Mouse (Mus musculus) erythroblast, embryonic 14.5 days (primary cell): ENCODE results near the gene Sept5.

Source experiments
- GATA1 ChIP-seq: IDR thresholded peaks from 2 replicates; pipeline ENCODE4 v1.6.1; 2012; ENCODE audit warnings: low read length, inconsistent platforms, mixed read lengths
- TAL1 ChIP-seq: IDR thresholded peaks from 3 replicates; pipeline ENCODE4 v1.6.1; 2012; ENCODE audit warnings: low read length, inconsistent platforms, mixed read lengths

DNA sequence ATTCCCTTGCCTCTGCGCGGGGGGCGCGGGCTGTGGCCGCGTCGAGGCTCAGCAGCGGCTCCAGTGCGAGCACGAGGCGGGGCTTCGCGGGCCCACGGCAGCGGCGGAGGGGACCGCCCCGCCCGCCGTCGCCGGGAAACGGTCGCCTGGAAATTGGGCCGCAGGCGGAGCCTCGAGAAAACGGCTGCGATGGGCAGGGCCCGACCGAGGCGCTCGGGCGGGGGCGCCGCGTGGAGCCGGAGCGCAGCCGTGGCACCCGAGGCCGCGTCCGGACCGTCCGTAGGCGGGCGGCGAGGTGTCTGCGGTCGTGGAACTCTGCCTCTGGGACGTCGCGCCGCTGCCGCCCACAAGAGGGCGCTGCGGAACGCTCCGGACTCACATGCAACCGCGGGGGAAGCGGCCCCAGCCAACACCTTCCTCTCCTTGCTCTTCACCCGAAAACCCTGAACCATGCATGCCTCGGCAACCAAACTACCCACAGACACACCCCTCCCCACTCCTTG lies 3.3 kb downstream of the Sept5 start, which contains the start of gene Gm49601:
- TF ChIP-seq TAL1 (no peak), GATA1 (no peak)
